Mouse (Mus musculus) liver, adult 2 months (tissue): ENCODE data around the gene Ogn. TPM values are rescaled to one million over a fixed set of nuclear protein-coding genes. Genes with fewer than 3 reads are reported as not detected.

ENCODE experiments used
- DNase-seq: peaks from one replicate; pipeline ENCODE4 v3.0.0-alpha.2; 2011; ENCODE audit warnings: low read depth, low spot score; ENCODE audit errors: extremely low read depth
- H3K27ac ChIP-seq: fragments of 200-500 bp; replicated peaks from 2 replicates; pipeline ENCODE4 v1.5.1; 2012; ENCODE audit warnings: low read depth, mild to moderate bottlenecking, control low read depth, inconsistent platforms, low read length; ENCODE audit not compliant: insufficient read depth
- H3K27me3 ChIP-seq: fragments of 200-500 bp; 2 replicates; pipeline ENCODE4 v1.6.1; 2012; ENCODE audit warnings: mild to moderate bottlenecking, moderate library complexity, low read length, inconsistent platforms; ENCODE audit not compliant: control insufficient read depth, insufficient read depth
- H3K36me3 ChIP-seq: fragments of 200-500 bp; 2 replicates; pipeline ENCODE4 v1.6.1; 2012; ENCODE audit warnings: low read length, inconsistent platforms; ENCODE audit not compliant: control insufficient read depth, insufficient read depth
- H3K4me1 ChIP-seq: fragments of 200-500 bp; 2 replicates; pipeline ENCODE4 v1.6.1; 2011; ENCODE audit warnings: low read length; ENCODE audit not compliant: control insufficient read depth, insufficient read depth
- H3K4me3 ChIP-seq: fragments of 200-500 bp; 2 replicates; pipeline ENCODE4 v1.5.1; 2011; ENCODE audit warnings: low read depth, mild to moderate bottlenecking, control low read depth, low read length, moderate library complexity; ENCODE audit not compliant: insufficient read depth
- H3K79me2 ChIP-seq: fragments of 200-500 bp; 2 replicates; pipeline ENCODE4 v1.6.1; 2012; ENCODE audit warnings: inconsistent platforms, mild to moderate bottlenecking, low read length, moderate library complexity; ENCODE audit not compliant: control insufficient read depth, insufficient read depth
- H3K9ac ChIP-seq: fragments of 200-500 bp; 2 replicates; pipeline ENCODE4 v1.6.1; 2012; ENCODE audit warnings: low read depth, mild to moderate bottlenecking, control low read depth, inconsistent platforms, low read length
- CTCF ChIP-seq: fragments of 200-500 bp; IDR thresholded peaks from 2 replicates; pipeline ENCODE4 v1.5.1; 2011; ENCODE audit warnings: low read depth, low read length, control low read depth
- POLR2A ChIP-seq: fragments of 200-500 bp; IDR thresholded peaks from 2 replicates; pipeline ENCODE4 v1.6.1; 2011; ENCODE audit warnings: low read length, control low read depth; ENCODE audit not compliant: insufficient read depth; ENCODE audit errors: extremely low read depth
- WGBS: fragments of 180-500 bp; shearing (Covaris S2); methylation state at CpG from one replicate; pipeline ENCODE4 v1.1.7; 2018; 5-methylcytosine and 5-hydroxymethylcytosine counted together
- polyA plus RNA-seq: library from polyadenylated mRNA; depleted of rRNA; stranded (reverse); fragments of >200 nt; gene quantifications from 2 replicates; pipeline ENCODE4 v1.2.3, GENCODE M21; 2012; rRNA removed
- total RNA-seq: library from RNA; depleted of rRNA; stranded (reverse); fragments of >200 nt; gene quantifications from 2 replicates; pipeline ENCODE4 v1.2.3, GENCODE M21; 2014; rRNA removed

The Ogn gene
- total and polyA plus RNA-seq, 2 experiments: 0.23 to 1.9 TPM

DNA sequence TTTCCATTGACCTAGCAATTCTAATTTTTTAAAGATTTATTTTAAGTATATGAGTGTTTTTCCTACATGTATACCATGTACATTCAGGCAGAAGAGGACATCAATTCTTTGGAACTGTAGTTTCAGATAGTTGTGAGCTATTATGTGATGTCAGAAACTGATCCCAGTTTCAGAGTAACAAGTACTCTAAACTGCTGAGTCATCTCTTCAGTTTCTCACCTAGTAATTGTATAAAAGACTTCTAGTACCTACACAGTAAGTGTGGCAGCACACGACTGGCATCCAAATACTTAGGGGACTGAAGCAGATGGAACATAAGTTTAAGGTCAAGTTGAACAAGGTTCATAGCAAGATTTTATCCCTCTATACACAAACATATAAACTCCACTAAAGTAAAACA lies 38.2 kb downstream of the Ogn start:
- no peak overlapping the region for H3K4me3 ChIP-seq
- H3K27me3 ChIP-seq: no peaks in the 10 kb centered on the region
- 83% methylated on average over 1 of the region's 1 CpGs for WGBS
- DNase-seq: no peak
- no peak overlapping the region for H3K27ac ChIP-seq
- no peaks in the 10 kb centered on the region for H3K36me3 ChIP-seq
- no peaks in the 10 kb centered on the region for H3K79me2 ChIP-seq
- H3K9ac ChIP-seq: no peak overlapping the region
- TF ChIP-seq POLR2A: no peak
- TF ChIP-seq CTCF: no peak
- H3K4me1 ChIP-seq: no peaks in the 10 kb centered on the region; the same call in 1 of the 2 replicates

DNA sequence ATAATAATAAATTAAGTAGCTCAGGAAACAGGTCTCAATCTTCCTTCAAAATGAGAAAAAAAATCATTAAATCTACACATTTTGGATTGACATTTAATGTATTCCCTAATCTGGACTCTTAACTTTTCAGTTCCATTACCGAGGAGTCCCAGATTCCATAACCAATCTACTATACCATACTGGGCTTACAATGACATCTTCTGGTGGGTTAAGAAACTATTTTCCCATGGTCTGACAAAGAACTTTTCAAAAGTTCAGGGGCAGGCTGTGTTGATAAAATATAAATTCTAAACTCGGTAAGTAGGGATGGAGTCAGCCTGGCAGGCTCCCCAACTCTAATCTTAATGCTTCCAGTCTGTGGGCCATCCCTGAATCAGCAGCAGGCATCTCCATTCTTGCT lies 43.3 kb downstream of the Ogn start:
- Histone ChIP-seq H3K79me2 (no peaks in the 10 kb centered on the region), H3K4me1 (peaks cover 5% of the 10 kb centered on the region; the same call in 1 of the 2 replicates), H3K27ac (no peak overlapping the region), H3K4me3 (no peak overlapping the region), H3K36me3 (peaks cover 6% of the 10 kb centered on the region; the same call in 1 of the 2 replicates), H3K9ac (no peak overlapping the region), H3K27me3 (no peaks in the 10 kb centered on the region)
- TF ChIP-seq POLR2A (no peak), CTCF (no peak)
- DNase-seq: no peak
- WGBS: 46% methylated on average over 2 of the region's 2 CpGs

GRCm38 (mm10) chr13:49651781-49652351 lies 44.0 kb downstream of the Ogn start:
- Histone ChIP-seq H3K4me3 (no peak overlapping the region), H3K9ac (no peak overlapping the region), H3K4me1 (peaks cover 5% of the 10 kb centered on the region; the same call in 1 of the 2 replicates), H3K27me3 (no peaks in the 10 kb centered on the region), H3K79me2 (no peaks in the 10 kb centered on the region), H3K36me3 (peaks cover 8% of the 10 kb centered on the region; the same call in 1 of the 2 replicates), H3K27ac (no peak overlapping the region)
- 2% methylated on average over 4 of the region's 4 CpGs for WGBS
- TF ChIP-seq CTCF (no peak), POLR2A (no peak)
- DNase-seq: no peak

GRCm38 (mm10) chr13:49652481-49653179 lies 44.8 kb downstream of the Ogn start, which contains the start of the genes Cenpp and Nol8:
TSS of gene Cenpp (minus strand) at chr13:49652785.
TSS of gene Nol8 (plus strand) at chr13:49653078.
- under 1% methylated on average over 68 of the region's 68 CpGs for WGBS

GRCm38 (mm10) chr13:49653180-49653541 lies 45.3 kb downstream of the Ogn start:
- Histone ChIP-seq H3K27ac (peak overlapping the region; percentile 64), H3K27me3 (no peaks in the 10 kb centered on the region), H3K36me3 (peaks cover 13% of the 10 kb centered on the region; the same call in 1 of the 2 replicates), H3K9ac (peak overlapping the region; percentile 86), H3K4me1 (peaks cover 5% of the 10 kb centered on the region; the same call in 1 of the 2 replicates), H3K79me2 (no peaks in the 10 kb centered on the region), H3K4me3 (peak overlapping the region; percentile 78)
- DNase-seq: no peak
- TF ChIP-seq POLR2A: no peak
- TF ChIP-seq CTCF: no peak
- WGBS: 0% methylated on average over 16 of the region's 16 CpGs

More at GRCm38 (mm10) chr13:49652481-49653179, 44.8 kb downstream of the Ogn start, which contains the start of the genes Cenpp and Nol8:
- no peaks in the 10 kb centered on the region for H3K27me3 ChIP-seq
- peaks cover 12% of the 10 kb centered on the region; the same call in 1 of the 2 replicates for H3K36me3 ChIP-seq
- TF ChIP-seq CTCF (no peak), POLR2A (no peak)
- DNase-seq: peak; percentile 94
- H3K4me1 ChIP-seq: peaks cover 5% of the 10 kb centered on the region; the same call in 1 of the 2 replicates
- H3K4me3 ChIP-seq: peak within 1 kb of the TSS; percentile 78
- peak within 1 kb of the TSS; percentile 86 for H3K9ac ChIP-seq
- no peaks in the 10 kb centered on the region for H3K79me2 ChIP-seq
- H3K27ac ChIP-seq: peak within 1 kb of the TSS; percentile 64

Other genes with a start within 250 kb of the Ogn start
- gene Ippk, start 186.8 kb upstream of the Ogn start, total RNA-seq: 5.0 and 5.6 TPM in 2 replicates
- gene Ippk, start 186.8 kb upstream of the Ogn start, polyA plus RNA-seq: 3.2 and 3.9 TPM in 2 replicates
- 0.13 and 0.18 TPM in 2 replicates for gene Tes3-ps, start 114.7 kb upstream of the Ogn start, total RNA-seq
- 0.04 TPM in 2 replicates for gene Tes3-ps, start 114.7 kb upstream of the Ogn start, polyA plus RNA-seq
- gene Ecm2, start 103.2 kb upstream of the Ogn start, total RNA-seq: 0.55 and 0.81 TPM in 2 replicates
- gene Ecm2, start 103.2 kb upstream of the Ogn start, polyA plus RNA-seq: 0.07 and 0.15 TPM in 2 replicates
- gene Aspn, start 63.6 kb upstream of the Ogn start, total RNA-seq: 0.13 and 0.65 TPM in 2 replicates
- not detected in 2 replicates for gene Aspn, start 63.6 kb upstream of the Ogn start, polyA plus RNA-seq
- 0.54 and 0.55 TPM in 2 replicates for gene Omd, start 25.6 kb upstream of the Ogn start, total RNA-seq
- not detected in 2 replicates for gene Omd, start 25.6 kb upstream of the Ogn start, polyA plus RNA-seq
- 0.55 and 1.3 TPM in 2 replicates for gene Cenpp, start 44.7 kb downstream of the Ogn start, total RNA-seq
- gene Cenpp, start 44.7 kb downstream of the Ogn start, polyA plus RNA-seq: 0.12 TPM in 1 of 2 replicates, not detected in the other
- 5.1 and 6.5 TPM in 2 replicates for gene Nol8, start 45.0 kb downstream of the Ogn start, total RNA-seq
- gene Nol8, start 45.0 kb downstream of the Ogn start, polyA plus RNA-seq: 0.70 and 1.1 TPM in 2 replicates
- 15.9 and 22.4 TPM in 2 replicates for gene Iars, start 74.1 kb downstream of the Ogn start, total RNA-seq
- gene Iars, start 74.1 kb downstream of the Ogn start, polyA plus RNA-seq: 12.9 and 13.5 TPM in 2 replicates
- not detected in 2 replicates for gene Gm30302, start 191.0 kb downstream of the Ogn start, total RNA-seq
- gene Gm30302, start 191.0 kb downstream of the Ogn start, polyA plus RNA-seq: not detected in 2 replicates